Mouse (Mus musculus): ENCODE measurements around the gene Asap3. TPM values are rescaled to one million over a fixed set of nuclear protein-coding genes. Genes with fewer than 3 reads are reported as not detected.

The Asap3 gene
- polyA plus RNA-seq, 1 experiment from 2014 or later: 10.4 TPM

DNA sequence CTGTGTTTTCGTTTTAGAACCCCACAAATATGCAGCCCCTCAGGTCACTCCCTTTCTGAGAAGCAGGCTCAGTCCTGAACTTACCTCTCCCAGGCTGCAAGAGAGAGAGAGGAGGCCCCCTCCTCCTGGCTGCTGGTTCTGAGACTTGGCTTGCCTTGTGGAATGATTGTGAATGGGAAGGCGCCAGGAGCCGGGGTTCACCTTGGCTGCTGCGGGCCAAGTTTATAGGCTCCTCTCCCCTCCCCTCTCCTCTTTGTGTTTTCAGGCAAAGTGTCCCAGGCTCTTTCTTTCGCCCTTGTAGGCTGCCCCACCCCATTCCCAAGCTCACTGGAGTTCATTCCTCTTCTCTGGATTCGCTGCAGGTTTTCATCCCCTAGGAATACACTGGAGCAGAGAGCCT is 778 bp downstream of the Asap3 start:
- H3K4me1 ChIP-seq: peaks cover 8% of the 10 kb centered on the region
- peak overlapping the region; percentile 73 for H3K9ac ChIP-seq
- H3K27me3 ChIP-seq (replicated peaks): no peaks in the 10 kb centered on the region
- peak overlapping the region; percentile 97 for H3K4me2 ChIP-seq (replicated peaks)
- no peak overlapping the region for H3K27ac ChIP-seq
- peak overlapping the region; percentile 64 for H3K4me3 ChIP-seq
- 2% methylated on average over 6 of the region's 6 CpGs for WGBS
- no peaks in the 10 kb centered on the region for H3K36me3 ChIP-seq
- no peaks in the 10 kb centered on the region for H3K9me3 ChIP-seq
- no peak for ATAC-seq (ENCODE audit: low FRiP score, low read depth)

DNA sequence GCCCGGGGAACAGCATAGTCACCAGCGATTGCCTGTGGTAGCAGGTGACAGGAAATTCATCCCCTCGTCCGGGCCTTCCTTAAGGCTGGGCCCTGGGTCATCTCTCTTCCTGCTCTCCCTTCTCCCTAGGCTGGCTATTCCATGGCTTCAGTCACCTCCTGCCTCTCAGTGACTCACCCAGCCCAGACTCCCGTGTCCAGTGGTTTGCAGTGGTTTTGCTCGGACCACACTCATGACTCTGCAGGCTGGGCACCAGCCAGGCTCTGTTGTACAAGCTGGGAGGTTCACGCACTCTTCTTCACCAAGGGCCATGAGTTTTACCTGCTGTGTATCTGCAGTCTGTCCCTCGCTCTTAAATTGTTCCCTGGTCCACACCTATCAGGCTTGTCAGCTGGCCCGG is 4.8 kb downstream of the Asap3 start:
- WGBS: 79% methylated on average over 9 of the region's 9 CpGs
- Histone ChIP-seq H3K9ac (no peak overlapping the region), H3K36me3 (no peaks in the 10 kb centered on the region), H3K27me3 (replicated peaks) (no peaks in the 10 kb centered on the region), H3K4me3 (no peak overlapping the region), H3K4me1 (peaks cover 8% of the 10 kb centered on the region), H3K4me2 (replicated peaks) (no peak overlapping the region), H3K9me3 (no peaks in the 10 kb centered on the region), H3K27ac (no peak overlapping the region)
- no peak for ATAC-seq (ENCODE audit: low FRiP score, low read depth)

DNA sequence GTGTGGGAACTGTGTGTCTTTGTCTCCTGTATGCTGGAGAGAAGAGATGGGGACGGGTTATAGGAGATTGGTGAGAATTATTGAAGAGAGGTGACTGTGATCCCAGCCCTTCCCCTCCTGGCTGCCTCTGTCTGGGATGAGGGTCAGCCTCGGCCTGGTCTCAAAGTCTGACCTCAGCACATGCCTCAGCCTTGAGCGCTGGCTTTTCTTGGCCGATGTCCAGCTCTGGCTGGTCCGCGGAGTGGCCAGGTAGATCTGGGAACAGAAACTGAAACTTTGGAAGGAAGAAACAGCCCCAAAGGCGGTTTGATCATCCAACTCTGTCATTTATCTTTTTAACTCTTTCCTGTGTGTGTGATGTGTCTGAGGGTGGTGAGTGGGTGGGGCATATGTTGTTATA is 7.5 kb downstream of the Asap3 start:
- no peak for ATAC-seq (ENCODE audit: low FRiP score, low read depth)
- 76% methylated on average over 7 of the region's 7 CpGs for whole genome bisulfite sequencing
- no peaks in the 10 kb centered on the region for H3K27me3 ChIP-seq (replicated peaks)

DNA sequence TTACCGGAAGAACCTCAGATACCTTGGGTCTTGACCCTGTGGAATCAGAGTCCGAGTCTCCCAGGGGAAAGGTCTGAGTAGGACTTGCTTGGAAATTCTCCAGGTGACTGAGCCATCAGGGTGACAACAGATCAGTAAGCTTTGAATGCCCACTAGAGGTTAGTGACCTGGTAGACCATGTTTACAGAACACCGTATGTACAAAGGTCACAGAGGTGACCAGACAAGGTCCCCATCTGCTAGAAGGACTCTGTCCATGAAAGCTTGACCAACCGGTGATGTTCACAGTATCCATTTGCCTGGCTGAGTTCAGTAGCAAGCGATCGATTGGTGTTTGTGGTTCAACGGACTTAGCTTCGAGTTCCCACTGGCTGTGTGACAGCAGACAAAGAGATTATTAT is 8.7 kb downstream of the Asap3 start:
- no peak overlapping the region for H3K27ac ChIP-seq
- no peaks in the 10 kb centered on the region; the same call in 1 of the 2 replicates for H3K27me3 ChIP-seq (replicated peaks)
- H3K4me1 ChIP-seq: peaks cover 18% of the 10 kb centered on the region
- WGBS: 90% methylated on average over 8 of the region's 8 CpGs
- H3K4me2 ChIP-seq (replicated peaks): no peak overlapping the region
- no peaks in the 10 kb centered on the region for H3K9me3 ChIP-seq
- H3K9ac ChIP-seq: no peak overlapping the region
- H3K36me3 ChIP-seq: no peaks in the 10 kb centered on the region
- no peak for ATAC-seq (ENCODE audit: low FRiP score, low read depth)
- no peak overlapping the region for H3K4me3 ChIP-seq

More for the DNA sequence above, 7.5 kb downstream of the Asap3 start:
- H3K4me1 ChIP-seq: peaks cover 7% of the 10 kb centered on the region
- H3K4me3 ChIP-seq: no peak overlapping the region
- no peak overlapping the region for H3K4me2 ChIP-seq (replicated peaks)
- H3K27ac ChIP-seq: no peak overlapping the region
- H3K9ac ChIP-seq: no peak overlapping the region
- no peaks in the 10 kb centered on the region for H3K9me3 ChIP-seq
- no peaks in the 10 kb centered on the region for H3K36me3 ChIP-seq

DNA sequence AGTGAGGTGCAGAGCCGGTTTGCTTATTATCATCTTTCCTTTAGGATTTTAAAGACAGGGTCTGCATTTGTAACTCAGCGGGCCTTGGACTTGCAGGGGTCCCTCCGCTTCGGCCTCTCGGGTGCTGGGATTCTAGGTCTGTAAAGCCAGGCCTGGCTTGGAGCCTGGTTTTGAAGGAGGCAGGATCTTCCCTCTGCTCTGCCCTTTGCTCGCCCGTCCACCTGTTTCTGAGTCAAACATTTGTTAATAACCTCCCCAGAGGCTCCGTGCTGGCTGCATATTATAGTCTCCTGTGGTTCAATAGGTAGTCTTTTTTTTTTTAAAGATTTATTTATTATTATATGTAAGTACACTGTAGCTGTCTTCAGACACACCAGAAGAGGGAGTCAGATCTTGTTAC is 9.4 kb downstream of the Asap3 start:
- H3K27me3 ChIP-seq (replicated peaks): no peaks in the 10 kb centered on the region; the same call in 1 of the 2 replicates
- H3K9ac ChIP-seq: no peak overlapping the region
- WGBS: 91% methylated on average over 8 of the region's 8 CpGs
- H3K36me3 ChIP-seq: no peaks in the 10 kb centered on the region
- peaks cover 25% of the 10 kb centered on the region for H3K4me1 ChIP-seq
- H3K9me3 ChIP-seq: no peaks in the 10 kb centered on the region
- H3K4me3 ChIP-seq: no peak overlapping the region
- no peak overlapping the region for H3K27ac ChIP-seq
- ATAC-seq (ENCODE audit: low FRiP score, low read depth): no peak
- no peak overlapping the region for H3K4me2 ChIP-seq (replicated peaks)

DNA sequence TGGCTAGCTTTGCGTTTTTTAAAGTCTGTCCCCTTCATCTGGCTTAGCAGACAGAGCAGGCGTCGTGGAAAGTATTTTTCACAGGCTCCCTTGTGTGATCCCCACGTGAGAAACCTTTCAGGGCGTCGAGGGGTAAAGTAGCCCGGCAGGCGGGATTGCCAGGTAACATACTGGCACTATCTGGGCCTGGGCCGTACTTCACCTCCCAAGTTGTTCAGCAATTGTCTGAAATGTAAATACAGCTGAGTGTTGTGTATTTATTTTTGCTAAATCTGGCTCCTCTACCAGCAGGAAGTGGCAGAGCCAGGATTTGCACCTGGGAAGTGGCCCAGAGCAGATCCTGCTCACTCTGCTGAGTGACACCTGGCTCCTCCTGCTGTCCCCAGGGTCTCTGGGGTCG is 10.9 kb downstream of the Asap3 start:
- no peaks in the 10 kb centered on the region for H3K36me3 ChIP-seq
- WGBS: 64% methylated on average over 10 of the region's 10 CpGs
- no peak for ATAC-seq (ENCODE audit: low FRiP score, low read depth)

DNA sequence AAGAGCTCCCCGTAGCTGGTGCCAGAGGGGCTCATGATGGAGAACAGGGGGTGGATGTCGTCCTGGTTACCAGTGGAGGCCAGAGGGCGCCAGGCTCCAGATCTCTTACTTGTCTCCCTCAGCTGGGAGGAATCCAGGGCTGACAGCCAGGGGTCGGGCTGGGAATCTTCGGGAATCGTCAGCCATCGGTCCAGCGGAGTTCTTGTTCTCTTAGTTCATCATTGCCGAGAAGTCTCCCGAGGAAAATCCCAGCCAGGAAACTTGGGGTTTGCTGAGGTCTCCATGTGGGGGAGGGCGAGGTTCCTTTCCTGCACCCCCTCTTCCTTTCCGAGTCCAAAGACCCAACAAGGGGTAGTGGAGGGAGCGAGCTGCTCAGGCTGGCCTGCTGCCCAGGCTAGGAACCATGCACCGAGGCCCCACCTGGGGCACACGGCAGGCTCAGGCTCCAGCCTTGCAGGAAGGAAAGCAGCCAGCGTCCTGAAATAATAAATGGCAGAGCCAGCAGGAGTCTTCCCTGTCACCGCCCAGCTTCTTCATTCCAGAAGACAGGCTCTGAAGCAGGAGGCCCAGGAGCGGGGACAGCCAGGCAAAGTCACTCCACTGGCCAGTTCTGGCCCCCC is 12.5 kb downstream of the Asap3 start:
- no peaks in the 10 kb centered on the region for H3K36me3 ChIP-seq
- no peak overlapping the region for H3K4me3 ChIP-seq
- H3K9me3 ChIP-seq: no peaks in the 10 kb centered on the region
- ATAC-seq (ENCODE audit: low FRiP score, low read depth): 0 out of 2 replicates have a peak, but pooled peaks have one; percentile 17
- H3K4me1 ChIP-seq: peaks cover 30% of the 10 kb centered on the region
- H3K4me2 ChIP-seq (replicated peaks): peak overlapping the region; percentile 42
- no peaks in the 10 kb centered on the region; the same call in 1 of the 2 replicates for H3K27me3 ChIP-seq (replicated peaks)
- 14% methylated on average over 18 of the region's 18 CpGs for WGBS
- H3K27ac ChIP-seq: 0 out of 2 replicates have a peak overlapping the region, but pooled peaks have one; percentile 12
- H3K9ac ChIP-seq: peak overlapping the region; percentile 2; the same call in 1 of the 2 replicates

More for the DNA sequence above, 10.9 kb downstream of the Asap3 start:
- Histone ChIP-seq H3K9me3 (no peaks in the 10 kb centered on the region), H3K4me2 (replicated peaks) (no peak overlapping the region), H3K27ac (no peak overlapping the region), H3K4me3 (no peak overlapping the region), H3K9ac (no peak overlapping the region), H3K27me3 (replicated peaks) (no peaks in the 10 kb centered on the region; the same call in 1 of the 2 replicates), H3K4me1 (peaks cover 25% of the 10 kb centered on the region)

DNA sequence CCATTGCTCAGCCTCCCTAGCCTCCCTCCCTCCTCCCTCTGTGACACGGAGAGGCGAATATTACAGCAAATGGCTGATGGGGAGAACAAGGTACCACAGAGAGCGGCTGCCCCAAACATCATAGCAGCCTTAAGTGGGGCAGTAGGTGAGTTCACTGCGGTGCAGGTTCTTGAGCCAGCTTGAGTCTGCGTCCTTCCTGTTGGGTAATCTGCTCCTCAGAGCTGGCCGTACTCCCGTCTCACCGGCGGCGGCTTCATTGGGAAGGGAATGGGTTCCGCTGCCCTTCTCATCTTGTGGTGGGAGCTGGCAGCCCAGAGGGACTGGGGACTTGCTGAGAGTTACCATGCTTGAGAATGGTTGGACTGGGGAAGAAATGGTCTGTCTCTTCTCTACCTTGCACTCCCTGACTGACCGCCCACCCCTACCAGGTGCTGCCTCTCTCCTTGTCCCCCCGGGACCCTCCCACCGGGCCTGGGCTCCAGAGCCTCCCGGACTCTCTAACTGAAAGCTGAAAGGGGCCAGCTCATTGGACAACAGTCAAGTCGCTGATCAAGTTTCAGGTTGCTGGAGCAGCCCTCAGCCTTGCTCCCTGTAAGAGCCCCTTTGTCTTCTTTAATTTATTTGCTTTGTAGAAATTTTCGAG is 14.1 kb downstream of the Asap3 start:
- H3K27me3 ChIP-seq (replicated peaks): no peaks in the 10 kb centered on the region; the same call in 1 of the 2 replicates

DNA sequence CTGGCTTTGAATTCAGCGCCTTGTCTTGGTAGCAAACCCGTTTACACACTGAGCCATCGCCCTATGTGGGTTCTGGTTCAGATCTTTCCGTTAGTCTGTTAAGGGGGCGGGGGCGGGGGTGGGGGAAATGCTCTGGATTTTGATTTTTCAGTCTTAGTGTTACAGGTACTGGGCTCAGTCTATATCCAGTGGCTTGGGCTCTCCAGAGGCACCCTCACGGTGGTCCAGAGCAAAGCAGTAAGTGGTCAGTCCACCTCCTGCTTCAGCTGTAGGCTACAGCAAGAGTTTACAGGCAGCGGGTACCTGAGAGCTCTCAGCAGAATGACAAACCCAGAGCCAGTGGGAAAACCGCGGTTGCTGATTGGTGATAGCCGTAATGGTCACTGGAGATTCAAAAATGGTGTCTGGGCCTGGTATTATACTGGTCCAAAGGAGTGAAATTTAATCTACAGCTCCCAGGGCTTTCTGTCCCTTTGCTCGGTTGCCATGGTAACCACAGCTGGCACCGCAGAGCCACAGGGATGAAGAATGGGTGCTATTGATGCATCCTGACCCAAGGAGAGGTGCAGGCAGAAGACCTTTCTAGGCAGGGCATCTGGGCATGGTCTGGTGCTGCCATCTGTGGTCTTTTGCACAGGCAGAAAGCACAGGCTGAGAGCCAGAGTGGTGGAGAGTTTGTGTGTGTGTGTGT is 17.5 kb downstream of the Asap3 start:
- no peaks in the 10 kb centered on the region for H3K9me3 ChIP-seq
- peaks cover 3% of the 10 kb centered on the region; the same call in 1 of the 2 replicates for H3K36me3 ChIP-seq
- no peak overlapping the region for H3K4me3 ChIP-seq
- H3K27ac ChIP-seq: peak overlapping the region; percentile 26; the same call in 1 of the 2 replicates
- no peak overlapping the region for H3K9ac ChIP-seq
- WGBS: 59% methylated on average over 13 of the region's 13 CpGs
- peak overlapping the region; percentile 33 for H3K4me2 ChIP-seq (replicated peaks)
- H3K27me3 ChIP-seq (replicated peaks): no peaks in the 10 kb centered on the region; the same call in 1 of the 2 replicates
- H3K4me1 ChIP-seq: peaks cover 37% of the 10 kb centered on the region
- peak; percentile 75 for ATAC-seq (ENCODE audit: low FRiP score, low read depth)

More for the DNA sequence above, 14.1 kb downstream of the Asap3 start:
- WGBS: 9% methylated on average over 17 of the region's 17 CpGs
- Histone ChIP-seq H3K27ac (no peak overlapping the region), H3K4me2 (replicated peaks) (peak overlapping the region; percentile 41), H3K36me3 (no peaks in the 10 kb centered on the region), H3K4me1 (peaks cover 45% of the 10 kb centered on the region), H3K9me3 (no peaks in the 10 kb centered on the region), H3K4me3 (no peak overlapping the region), H3K9ac (no peak overlapping the region)
- no peak for ATAC-seq (ENCODE audit: low FRiP score, low read depth)

DNA sequence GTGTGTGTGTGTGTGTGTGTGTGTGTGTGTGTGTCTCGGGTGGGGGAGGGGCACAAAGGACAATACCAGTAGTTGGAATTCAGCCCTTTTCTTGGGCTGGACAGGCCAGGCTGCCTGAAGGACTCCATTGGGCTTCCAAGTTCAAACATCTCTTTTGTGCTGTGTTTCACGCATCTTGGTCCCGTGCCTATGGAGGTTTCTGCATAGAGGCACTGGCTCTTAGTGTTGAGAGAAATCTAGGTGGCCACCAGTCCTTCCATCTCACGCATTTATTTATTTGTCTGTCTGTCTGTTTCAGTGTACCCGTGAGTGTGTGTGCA is 18.0 kb downstream of the Asap3 start:
- no peak overlapping the region for H3K9ac ChIP-seq
- no peak overlapping the region for H3K27ac ChIP-seq
- peak overlapping the region; percentile 33 for H3K4me2 ChIP-seq (replicated peaks)
- peaks cover 3% of the 10 kb centered on the region; the same call in 1 of the 2 replicates for H3K36me3 ChIP-seq
- ATAC-seq (ENCODE audit: low FRiP score, low read depth): peak; percentile 51; the same call in 1 of the 2 replicates
- no peak overlapping the region for H3K4me3 ChIP-seq
- H3K27me3 ChIP-seq (replicated peaks): no peaks in the 10 kb centered on the region; the same call in 1 of the 2 replicates
- no peaks in the 10 kb centered on the region for H3K9me3 ChIP-seq
- 54% methylated on average over 4 of the region's 5 CpGs for WGBS
- H3K4me1 ChIP-seq: peaks cover 32% of the 10 kb centered on the region

DNA sequence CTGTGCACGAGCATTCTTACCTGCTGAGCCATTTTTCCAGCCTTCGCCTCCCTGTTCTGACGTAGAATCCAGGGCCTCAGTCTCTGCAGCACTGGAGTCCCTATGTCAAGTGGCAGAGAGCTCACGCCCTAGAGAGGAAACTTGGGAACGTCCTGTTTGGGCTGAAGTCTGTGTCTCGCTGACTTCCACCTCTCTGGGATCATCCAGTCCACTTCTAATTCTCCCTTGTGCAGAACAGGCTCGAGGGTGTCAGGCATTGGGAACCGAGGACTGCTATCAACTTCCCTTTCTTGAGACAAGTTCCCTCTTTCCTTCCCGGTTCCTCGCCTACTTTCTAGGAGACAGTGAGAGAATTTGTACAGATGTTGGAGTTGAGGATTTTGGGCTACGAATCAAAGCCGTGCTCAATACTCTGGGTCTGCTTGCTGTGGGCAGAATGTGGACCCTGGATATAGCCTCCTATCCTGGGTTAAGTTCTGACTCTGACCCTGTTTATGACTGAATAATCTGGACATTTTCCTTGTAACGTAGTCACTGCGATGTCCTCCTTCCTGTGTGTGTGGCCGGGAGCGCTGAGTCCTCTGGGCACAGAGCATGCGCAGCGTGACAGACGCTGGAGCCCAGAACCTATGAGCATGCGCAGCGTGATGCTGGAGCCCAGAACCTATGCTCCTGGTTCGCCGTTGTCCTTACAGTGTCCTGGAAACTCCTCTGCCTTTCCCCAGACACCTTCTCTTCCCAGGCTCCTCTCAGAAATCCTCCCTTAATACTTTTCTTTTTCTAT is 18.7 kb downstream of the Asap3 start:
- H3K9me3 ChIP-seq: no peaks in the 10 kb centered on the region
- no peak overlapping the region for H3K9ac ChIP-seq
- ATAC-seq (ENCODE audit: low FRiP score, low read depth): 0 out of 2 replicates have a peak, but pooled peaks have one; percentile 8
- H3K27me3 ChIP-seq (replicated peaks): no peaks in the 10 kb centered on the region; the same call in 1 of the 2 replicates
- 84% methylated on average over 23 of the region's 23 CpGs for WGBS
- H3K4me2 ChIP-seq (replicated peaks): no peak overlapping the region
- H3K4me1 ChIP-seq: peaks cover 27% of the 10 kb centered on the region
- no peak overlapping the region for H3K4me3 ChIP-seq
- peaks cover 3% of the 10 kb centered on the region; the same call in 1 of the 2 replicates for H3K36me3 ChIP-seq
- H3K27ac ChIP-seq: no peak overlapping the region; the same call in 1 of the 2 replicates
